Mouse (Mus musculus) neural tube, embryonic 12.5 days (tissue): Measurements from ENCODE around the gene Kcnma1. TPM values are rescaled to one million over a fixed set of nuclear protein-coding genes. Genes with fewer than 3 reads are reported as not detected.

Experiments used
- ATAC-seq: fragments of 200-750 bp; cut with Nextera tagmentation; 2 replicates; pipeline ENCODE4 v1.8.0; 2017; ENCODE audit warnings: low read depth, mild to moderate bottlenecking, moderate TSS enrichment, moderate library complexity; ENCODE audit not compliant: low FRiP score
- H3K27ac ChIP-seq: fragments of 300-500 bp; sonication (generic); 2 replicates; pipeline ENCODE4 v1.5.1; 2016
- H3K27me3 ChIP-seq: fragments of 300-500 bp; sonication (generic); replicated peaks from 2 replicates; pipeline ENCODE4 v1.6.1; 2016; ENCODE audit warnings: mild to moderate bottlenecking
- H3K36me3 ChIP-seq: fragments of 300-500 bp; sonication (generic); 2 replicates; pipeline ENCODE4 v1.6.1; 2016; ENCODE audit warnings: mild to moderate bottlenecking
- H3K4me1 ChIP-seq: fragments of 300-500 bp; sonication (generic); 2 replicates; pipeline ENCODE4 v1.6.1; 2016
- H3K4me2 ChIP-seq: fragments of 300-500 bp; sonication (generic); replicated peaks from 2 replicates; pipeline ENCODE4 v1.6.1; 2016; ENCODE audit warnings: mild to moderate bottlenecking
- H3K4me3 ChIP-seq: fragments of 300-500 bp; sonication (generic); 2 replicates; pipeline ENCODE4 v1.5.1; 2016
- H3K9ac ChIP-seq: fragments of 300-500 bp; sonication (generic); 2 replicates; pipeline ENCODE4 v1.6.1; 2016; ENCODE audit warnings: mild to moderate bottlenecking
- H3K9me3 ChIP-seq: fragments of 300-500 bp; sonication (generic); 2 replicates; pipeline ENCODE4 v1.6.1; 2016; ENCODE audit warnings: mild to moderate bottlenecking
- WGBS: fragments of 180-500 bp; shearing (Covaris S2); methylation state at CpG from one replicate; pipeline ENCODE4 v1.1.7; 2016; 5-methylcytosine and 5-hydroxymethylcytosine counted together
- polyA plus RNA-seq: library from polyadenylated mRNA; unstranded; fragments of >200 nt; fragmentation: Nextera tagmentation; extraction: Ambion mirVana; gene quantifications from 2 replicates; pipeline ENCODE4 v1.2.1, GENCODE M21; 2016

Gene Kcnma1
- polyA plus RNA-seq, 1 experiment from 2014 or later: 6.5 TPM

DNA sequence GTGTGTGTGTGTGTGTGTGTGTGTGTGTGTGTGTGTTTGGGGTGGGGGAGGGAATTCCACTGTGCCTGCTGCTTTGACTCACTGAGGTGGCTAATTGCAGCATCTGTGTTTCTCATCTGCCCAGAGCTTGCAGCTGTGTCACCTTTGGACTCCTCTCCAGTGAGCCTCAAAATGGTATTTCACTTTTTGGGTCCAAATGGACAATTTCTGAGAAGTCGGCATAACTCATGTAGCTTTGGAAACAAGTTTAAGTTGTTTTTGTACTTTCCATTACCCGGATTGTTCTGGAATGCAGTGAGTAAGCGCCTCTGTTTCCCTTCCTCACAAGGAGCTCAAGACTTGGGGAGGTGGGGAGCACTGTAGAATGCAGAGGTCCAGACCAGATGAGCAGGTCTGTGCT, 317.9 kb downstream of the Kcnma1 start:
- Histone ChIP-seq H3K27me3 (no peaks in the 10 kb centered on the region), H3K4me1 (no peaks in the 10 kb centered on the region), H3K9ac (no peak overlapping the region), H3K27ac (no peak overlapping the region), H3K4me2 (no peak overlapping the region), H3K4me3 (no peak overlapping the region), H3K9me3 (no peaks in the 10 kb centered on the region), H3K36me3 (no peaks in the 10 kb centered on the region)
- ATAC-seq: no peak
- 82% methylated on average over 3 of the region's 3 CpGs for WGBS

DNA sequence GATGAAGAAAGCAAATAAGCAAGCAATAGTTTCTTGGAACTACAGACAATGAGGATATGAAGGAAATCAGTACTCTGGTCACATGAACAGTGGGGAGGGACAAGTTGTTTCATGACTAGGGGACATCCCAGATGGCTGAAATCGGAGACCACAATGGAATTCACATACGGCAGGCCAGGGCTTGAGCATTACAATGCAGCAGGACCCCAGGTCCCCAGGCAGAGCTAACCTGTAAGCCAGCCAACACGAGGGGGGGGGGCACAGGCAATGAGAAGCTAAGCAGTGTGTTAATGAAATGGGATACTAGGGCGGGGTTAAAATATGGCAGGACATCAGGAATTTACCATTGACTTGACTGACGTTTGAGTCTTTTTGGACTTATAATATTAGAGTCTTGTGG, 324.6 kb downstream of the Kcnma1 start:
- no peak overlapping the region for H3K27ac ChIP-seq
- H3K9me3 ChIP-seq: no peaks in the 10 kb centered on the region
- H3K4me1 ChIP-seq: no peaks in the 10 kb centered on the region
- no peak overlapping the region for H3K9ac ChIP-seq
- no peaks in the 10 kb centered on the region for H3K36me3 ChIP-seq
- no peaks in the 10 kb centered on the region for H3K27me3 ChIP-seq
- ATAC-seq: no peak
- H3K4me3 ChIP-seq: no peak overlapping the region
- no peak overlapping the region for H3K4me2 ChIP-seq
- 65% methylated on average over 5 of the region's 5 CpGs for WGBS

DNA sequence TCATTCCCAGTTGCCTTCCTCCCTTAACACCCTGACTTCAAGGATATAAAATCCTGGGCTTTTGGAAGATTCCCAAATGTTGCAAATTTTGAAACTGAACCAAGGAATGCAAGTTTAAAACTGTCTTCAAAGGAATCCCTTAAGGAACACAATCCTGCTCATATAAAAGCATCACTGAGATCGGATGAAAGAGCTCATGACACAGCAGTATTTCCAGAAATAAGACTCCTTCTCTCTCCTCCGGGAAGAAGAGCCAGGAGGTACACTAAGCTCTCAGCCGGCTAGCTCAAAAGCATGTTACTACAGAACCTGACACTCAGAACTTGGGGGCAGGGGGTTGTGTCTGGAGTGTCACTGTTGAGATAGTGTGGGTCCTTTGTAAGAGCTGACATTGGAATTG, 325.8 kb downstream of the Kcnma1 start:
- Histone ChIP-seq H3K27me3 (no peaks in the 10 kb centered on the region), H3K9ac (no peak overlapping the region), H3K36me3 (no peaks in the 10 kb centered on the region), H3K9me3 (no peaks in the 10 kb centered on the region), H3K4me1 (no peaks in the 10 kb centered on the region), H3K27ac (no peak overlapping the region), H3K4me3 (no peak overlapping the region), H3K4me2 (no peak overlapping the region)
- no peak for ATAC-seq
- 74% methylated on average over 3 of the region's 3 CpGs for WGBS

DNA sequence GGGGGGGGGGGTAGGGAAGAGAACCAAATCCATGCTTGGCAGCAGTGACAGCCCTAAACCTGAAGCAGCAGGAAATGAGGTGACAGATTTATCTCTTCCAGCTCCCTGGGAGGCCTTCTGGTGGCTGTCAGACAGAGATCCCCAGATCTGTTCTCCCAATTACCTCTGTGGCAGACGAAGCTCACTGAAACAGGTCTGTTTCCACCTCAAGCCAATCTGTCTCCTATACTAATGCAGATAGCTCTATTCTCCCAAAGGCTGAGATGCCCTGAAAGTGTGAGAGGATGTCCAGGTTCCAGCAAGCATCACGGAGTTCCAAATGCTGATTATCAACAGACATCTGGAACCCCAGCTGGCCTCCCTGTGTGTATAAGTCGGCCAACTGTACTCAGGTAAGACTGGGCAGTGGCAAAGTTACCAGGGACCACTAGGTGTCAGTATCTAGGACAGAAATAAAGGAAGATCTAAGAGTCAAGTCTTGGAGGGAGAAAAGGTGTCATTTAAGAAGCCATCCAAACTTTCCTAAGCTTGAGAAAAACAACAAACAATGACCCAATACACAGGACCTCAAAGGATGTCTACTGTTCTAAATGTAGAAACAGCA, 329.7 kb downstream of the Kcnma1 start:
- Histone ChIP-seq H3K4me1 (no peaks in the 10 kb centered on the region), H3K9ac (no peak overlapping the region), H3K4me3 (no peak overlapping the region), H3K27ac (no peak overlapping the region), H3K9me3 (no peaks in the 10 kb centered on the region), H3K36me3 (no peaks in the 10 kb centered on the region), H3K27me3 (no peaks in the 10 kb centered on the region), H3K4me2 (no peak overlapping the region)
- 51% methylated on average over 3 of the region's 3 CpGs for WGBS
- ATAC-seq: no peak

DNA sequence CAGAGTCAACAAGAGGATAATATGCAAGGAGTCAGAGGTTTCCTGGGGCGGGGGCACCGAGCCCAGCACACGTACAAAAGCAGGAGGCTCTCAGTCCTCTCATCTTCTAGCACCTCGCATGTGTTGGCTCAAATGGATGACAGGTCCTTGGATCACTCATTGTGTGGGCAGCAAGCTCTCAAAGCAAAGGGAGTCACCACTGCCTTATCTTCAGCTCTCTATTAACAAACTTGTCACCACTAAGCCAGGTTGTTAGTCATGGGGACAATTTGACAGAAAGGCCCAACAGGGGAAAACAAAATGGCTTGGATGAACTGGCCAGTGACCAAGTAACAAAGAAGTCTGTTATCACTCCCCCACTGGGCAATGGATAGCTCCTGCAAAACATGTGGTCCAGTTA, 331.5 kb downstream of the Kcnma1 start:
- WGBS: 88% methylated on average over 4 of the region's 4 CpGs
- no peak overlapping the region for H3K27ac ChIP-seq
- H3K4me3 ChIP-seq: no peak overlapping the region
- no peaks in the 10 kb centered on the region for H3K9me3 ChIP-seq
- ATAC-seq: no peak
- no peaks in the 10 kb centered on the region for H3K4me1 ChIP-seq
- no peaks in the 10 kb centered on the region for H3K36me3 ChIP-seq
- H3K27me3 ChIP-seq: no peaks in the 10 kb centered on the region
- no peak overlapping the region for H3K9ac ChIP-seq
- no peak overlapping the region for H3K4me2 ChIP-seq

DNA sequence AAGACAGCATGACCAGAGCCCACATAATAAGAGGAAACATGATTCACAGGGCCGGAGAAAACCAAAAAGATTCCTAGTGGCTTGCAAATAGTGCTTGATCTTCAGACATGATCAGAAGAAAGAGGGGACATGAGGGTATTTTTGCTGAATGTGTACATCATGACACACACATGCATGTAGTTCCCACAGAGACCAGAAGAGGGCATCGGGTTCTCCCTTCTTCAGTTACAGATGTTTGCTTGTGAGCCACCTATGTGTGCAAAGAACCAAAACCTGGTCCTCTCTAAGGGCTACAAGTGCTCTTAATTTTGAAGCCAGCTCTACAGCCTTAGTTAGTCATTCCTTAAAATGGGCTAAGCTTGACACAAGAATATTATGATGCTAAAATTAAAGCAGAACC, 334.9 kb downstream of the Kcnma1 start:
- no peak overlapping the region for H3K9ac ChIP-seq
- no peaks in the 10 kb centered on the region for H3K36me3 ChIP-seq
- H3K4me2 ChIP-seq: no peak overlapping the region
- no peak overlapping the region for H3K27ac ChIP-seq
- ATAC-seq: no peak
- no peaks in the 10 kb centered on the region for H3K27me3 ChIP-seq
- H3K4me3 ChIP-seq: no peak overlapping the region
- H3K4me1 ChIP-seq: no peaks in the 10 kb centered on the region
- 63% methylated on average over 2 of the region's 2 CpGs for WGBS
- H3K9me3 ChIP-seq: no peaks in the 10 kb centered on the region

DNA sequence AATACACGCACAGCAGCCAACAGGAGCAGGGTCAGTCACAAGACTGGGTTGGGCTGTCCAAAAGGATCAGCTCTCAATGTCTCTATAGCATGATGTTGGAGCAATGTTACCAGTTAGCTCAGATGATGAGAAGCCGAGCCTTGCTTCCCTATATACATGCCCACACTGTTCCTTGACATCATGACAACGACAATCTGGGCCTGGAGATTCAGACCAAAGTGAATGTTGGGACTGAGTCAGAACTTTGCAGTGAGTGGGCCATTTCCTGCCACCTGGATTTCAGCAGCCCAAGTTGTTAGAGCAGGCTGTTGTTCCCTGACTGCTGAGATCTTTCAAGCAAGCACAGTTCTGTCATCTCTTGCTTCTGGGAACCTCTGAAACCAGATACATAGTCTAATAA, 347.9 kb downstream of the Kcnma1 start:
- no peak overlapping the region for H3K4me3 ChIP-seq
- WGBS: 90% methylated on average over 3 of the region's 3 CpGs
- no peak for ATAC-seq
- no peak overlapping the region for H3K9ac ChIP-seq
- H3K9me3 ChIP-seq: no peaks in the 10 kb centered on the region
- H3K4me1 ChIP-seq: no peaks in the 10 kb centered on the region
- H3K27me3 ChIP-seq: no peaks in the 10 kb centered on the region
- H3K4me2 ChIP-seq: no peak overlapping the region
- H3K36me3 ChIP-seq: no peaks in the 10 kb centered on the region
- H3K27ac ChIP-seq: no peak overlapping the region

DNA sequence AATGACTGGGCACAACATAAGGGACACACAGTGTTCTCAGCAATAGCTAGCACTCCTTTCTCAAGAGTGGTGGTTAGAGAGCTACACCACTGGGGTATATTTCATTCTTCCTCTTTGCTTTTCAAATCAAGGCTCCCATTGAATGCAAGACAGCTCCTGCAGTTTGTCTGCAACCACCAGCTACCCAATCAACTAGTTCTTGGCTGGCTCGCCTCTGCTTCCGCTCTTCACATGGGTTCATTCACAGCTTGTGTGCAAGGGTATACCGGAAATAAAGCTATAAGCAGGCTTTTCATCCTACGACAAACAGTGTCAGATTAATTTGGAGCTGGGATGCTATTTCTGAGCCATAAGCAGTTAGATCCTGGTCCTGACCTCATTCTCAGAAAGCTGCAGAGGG, 362.6 kb downstream of the Kcnma1 start:
- Histone ChIP-seq H3K4me2 (no peak overlapping the region), H3K9ac (no peak overlapping the region), H3K4me3 (no peak overlapping the region), H3K27me3 (no peaks in the 10 kb centered on the region), H3K9me3 (no peaks in the 10 kb centered on the region), H3K27ac (no peak overlapping the region), H3K4me1 (no peaks in the 10 kb centered on the region), H3K36me3 (no peaks in the 10 kb centered on the region)
- 63% methylated on average over 4 of the region's 4 CpGs for WGBS
- no peak for ATAC-seq

DNA sequence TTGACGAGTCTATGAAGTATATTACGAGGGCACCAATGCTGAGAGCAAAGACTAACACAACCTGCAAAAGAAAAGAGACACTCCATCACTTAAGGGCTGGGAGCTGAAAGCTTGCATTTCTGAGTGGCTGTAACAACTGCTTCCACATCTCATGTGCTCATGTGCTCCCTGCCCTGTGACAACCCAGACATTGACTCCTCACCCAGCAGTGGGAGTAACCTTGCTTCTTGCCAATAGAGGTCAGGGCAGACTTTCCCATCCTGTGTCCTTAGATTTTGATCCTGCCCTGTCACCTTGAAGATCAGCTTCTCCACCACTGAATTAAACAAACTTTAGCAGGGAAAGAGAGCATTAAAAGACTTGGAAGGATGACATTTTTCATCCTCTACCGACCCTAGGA, 364.2 kb downstream of the Kcnma1 start:
- Histone ChIP-seq H3K27me3 (no peaks in the 10 kb centered on the region), H3K4me3 (no peak overlapping the region), H3K9me3 (no peaks in the 10 kb centered on the region), H3K4me2 (no peak overlapping the region), H3K4me1 (no peaks in the 10 kb centered on the region), H3K36me3 (no peaks in the 10 kb centered on the region), H3K9ac (no peak overlapping the region), H3K27ac (no peak overlapping the region)
- ATAC-seq: no peak
- WGBS: 92% methylated on average over 3 of the region's 3 CpGs

DNA sequence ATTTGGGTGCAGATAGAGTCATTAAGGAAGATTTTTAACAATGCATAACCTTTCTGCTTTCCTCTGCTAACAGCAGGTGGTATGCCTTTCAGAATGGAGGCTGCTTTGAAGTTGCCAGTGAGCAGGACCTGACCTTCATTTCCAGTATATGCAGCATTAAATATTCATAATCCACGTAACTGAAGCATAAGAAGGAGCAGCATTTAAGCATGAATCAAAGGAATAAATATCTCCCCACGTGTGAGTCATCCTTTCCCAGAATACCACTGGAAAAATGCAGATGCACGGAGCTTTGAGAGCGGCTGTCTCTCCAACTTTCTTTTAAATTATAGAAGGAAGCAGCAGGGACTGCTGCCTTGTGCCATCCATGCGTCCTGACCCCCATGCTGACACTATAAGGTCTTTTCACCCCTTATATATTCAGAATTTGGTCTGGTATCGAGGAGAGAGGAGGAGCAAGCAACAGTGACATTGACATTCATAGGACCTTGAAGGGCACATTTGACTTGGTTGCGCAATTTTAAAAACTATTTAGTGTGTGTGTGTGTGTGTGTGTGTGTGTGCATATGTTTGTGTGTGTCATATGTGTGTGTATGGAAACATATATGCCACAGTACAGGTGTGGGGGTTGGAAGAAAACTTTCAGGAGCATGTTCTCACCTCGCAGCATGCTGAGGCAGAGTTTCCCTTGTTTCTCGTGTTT, 368.8 kb downstream of the Kcnma1 start:
- H3K4me3 ChIP-seq: no peak overlapping the region
- no peaks in the 10 kb centered on the region for H3K36me3 ChIP-seq
- H3K4me2 ChIP-seq: no peak overlapping the region
- peaks cover 8% of the 10 kb centered on the region; the same call in 1 of the 2 replicates for H3K4me1 ChIP-seq
- no peaks in the 10 kb centered on the region for H3K27me3 ChIP-seq
- ATAC-seq: no peak
- no peak overlapping the region for H3K27ac ChIP-seq
- H3K9me3 ChIP-seq: no peaks in the 10 kb centered on the region
- 70% methylated on average over 9 of the region's 9 CpGs for WGBS
- H3K9ac ChIP-seq: no peak overlapping the region

DNA sequence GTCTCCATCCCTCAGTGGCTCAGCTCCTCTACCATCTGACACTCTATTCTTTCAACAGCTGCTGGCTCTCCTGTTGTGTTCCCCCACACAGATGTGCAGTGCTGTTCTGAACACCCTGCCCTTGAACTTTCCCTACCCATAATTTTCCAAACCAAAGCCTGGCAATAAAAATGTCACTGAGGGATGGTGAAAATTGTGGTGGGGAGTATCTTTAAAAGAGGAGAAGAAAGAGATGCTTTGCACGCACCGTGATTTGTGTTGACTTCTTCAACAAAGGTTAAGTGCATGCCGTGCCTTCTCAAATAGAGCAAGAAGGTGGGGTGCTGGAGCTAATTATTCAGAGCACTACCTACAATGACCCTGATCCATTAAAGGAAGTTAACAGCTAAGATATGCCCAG, 371.1 kb downstream of the Kcnma1 start:
- Histone ChIP-seq H3K4me1 (peaks cover 8% of the 10 kb centered on the region; the same call in 1 of the 2 replicates), H3K27ac (no peak overlapping the region), H3K9me3 (no peaks in the 10 kb centered on the region), H3K4me3 (no peak overlapping the region), H3K27me3 (no peaks in the 10 kb centered on the region), H3K9ac (no peak overlapping the region), H3K4me2 (no peak overlapping the region), H3K36me3 (no peaks in the 10 kb centered on the region)
- WGBS: 19% methylated on average over 3 of the region's 3 CpGs
- ATAC-seq: no peak

DNA sequence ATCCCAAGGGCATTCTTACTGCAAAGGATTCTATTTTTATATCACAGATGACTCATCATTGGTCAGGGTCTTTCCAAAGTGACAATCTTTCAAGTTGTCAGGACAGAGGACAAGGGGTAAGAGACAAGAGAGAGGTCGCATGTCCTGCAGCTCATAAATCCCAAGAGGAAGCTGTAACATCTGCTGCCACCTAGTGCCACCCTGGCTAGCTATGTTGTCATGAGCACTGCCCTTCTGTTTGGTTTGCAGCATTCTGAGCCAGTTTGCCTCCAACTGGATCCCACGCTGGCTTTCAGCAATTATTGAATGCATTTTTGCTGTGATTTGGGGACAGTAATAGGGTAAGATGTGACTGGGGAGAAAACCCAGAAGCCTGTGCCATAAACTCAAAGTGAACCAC, 373.6 kb downstream of the Kcnma1 start:
- Histone ChIP-seq H3K27me3 (no peaks in the 10 kb centered on the region), H3K4me3 (no peak overlapping the region), H3K9me3 (no peaks in the 10 kb centered on the region), H3K9ac (no peak overlapping the region), H3K4me1 (peaks cover 8% of the 10 kb centered on the region; the same call in 1 of the 2 replicates), H3K27ac (no peak overlapping the region), H3K4me2 (no peak overlapping the region), H3K36me3 (no peaks in the 10 kb centered on the region)
- 37% methylated on average over 2 of the region's 2 CpGs for WGBS
- no peak for ATAC-seq

DNA sequence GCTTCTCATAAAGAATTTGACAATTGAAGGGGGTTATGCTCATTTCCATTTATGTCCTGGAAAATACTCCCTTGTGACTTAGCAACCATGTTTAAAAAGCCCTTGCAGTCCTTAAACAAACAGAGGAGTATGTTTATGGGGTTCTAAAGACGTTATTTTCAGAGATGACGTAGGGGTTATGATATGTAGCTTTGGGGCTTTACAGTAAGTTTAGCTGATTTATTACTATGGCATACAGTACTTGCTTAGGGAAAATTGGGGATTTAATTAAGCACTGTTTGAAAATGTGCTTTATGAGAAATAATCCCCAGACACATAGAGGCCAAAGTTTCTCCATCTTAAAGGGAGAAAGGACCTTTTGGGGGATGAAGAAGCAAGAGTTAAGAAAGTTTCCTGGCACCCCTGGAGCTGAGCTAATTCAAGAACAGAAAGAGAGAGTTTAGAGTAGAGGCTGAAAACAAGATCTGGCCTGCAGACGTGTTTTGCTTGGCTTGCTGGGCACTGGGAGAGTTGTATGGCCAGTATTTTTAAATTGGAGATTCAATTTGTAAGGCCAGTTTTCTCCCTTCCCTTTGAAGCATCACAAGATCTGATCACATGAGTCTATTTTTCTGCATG, 376.1 kb downstream of the Kcnma1 start:
- Histone ChIP-seq H3K4me2 (no peak overlapping the region), H3K9ac (no peak overlapping the region), H3K36me3 (no peaks in the 10 kb centered on the region), H3K4me1 (peaks cover 5% of the 10 kb centered on the region; the same call in 1 of the 2 replicates), H3K9me3 (no peaks in the 10 kb centered on the region), H3K27ac (no peak overlapping the region), H3K4me3 (no peak overlapping the region), H3K27me3 (no peaks in the 10 kb centered on the region)
- 64% methylated on average over 3 of the region's 3 CpGs for WGBS
- no peak for ATAC-seq
